Mouse (Mus musculus) hematopoietic stem cell, adult 5-6 weeks (primary cell): ENCODE data around the gene Dnajb6. TPM values are rescaled to one million over a fixed set of nuclear protein-coding genes. Genes with fewer than 3 reads are reported as not detected.
A peak's percentile ranks its signal among the peaks of the same experiment; 100 is the strongest.
"Not testable (repeated sequence)": the region's sequence is repeated elsewhere in the genome, so short reads cannot be mapped to it uniquely, and the experiment has no call there.

ENCODE experiments used
- ATAC-seq, 2 experiments: fragments of 125-278 bp in 1 of 2; replicated peaks in 1 of 2; 2 replicates each; pipeline ENCODE4 v1.8.0; 2016 to 2017; ENCODE audit warnings: inconsistent platforms in 2 of 2, mild to moderate bottlenecking in 2 of 2, moderate number of reproducible peaks in 2 of 2, low read depth in 1 of 2, moderate TSS enrichment in 1 of 2; ENCODE audit not compliant: low FRiP score in 2 of 2, poor library complexity in 2 of 2, severe bottlenecking in 2 of 2, insufficient read depth in 1 of 2, low TSS enrichment in 1 of 2
- total RNA-seq: library from RNA; stranded (forward); fragments of 172-1452, 232-1000 nt; gene quantifications from 2 replicates; pipeline ENCODE4 v1.2.3, GENCODE M21; 2017

Gene Dnajb6
- total RNA-seq, result 170 and 198 TPM in 2 replicates

DNA sequence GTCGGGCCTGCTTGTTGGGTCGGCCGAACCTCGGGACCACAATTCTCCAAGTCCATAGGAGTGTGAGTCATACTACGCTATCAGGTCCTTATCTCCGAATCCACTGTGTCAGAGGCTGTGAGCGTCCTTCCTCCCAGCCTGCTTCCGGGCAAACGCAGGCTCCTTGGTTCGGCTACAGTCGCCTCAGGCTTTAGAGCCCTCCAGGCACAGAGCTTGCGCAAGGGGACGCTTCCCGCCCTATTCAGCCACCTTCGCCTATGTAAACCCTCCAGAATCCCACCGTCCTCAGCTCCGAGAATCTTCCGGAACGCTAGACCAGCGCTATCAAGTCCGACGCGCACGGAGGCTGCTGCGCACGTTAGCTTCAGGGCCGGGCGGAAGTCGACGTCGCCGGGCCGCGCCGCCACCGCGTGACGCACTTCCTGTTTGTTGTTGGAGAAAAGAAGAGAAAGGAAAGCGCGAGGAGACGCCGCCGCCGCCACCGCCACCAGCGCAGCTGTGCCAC is at the start of gene Dnajb6, which contains the start of gene Gm5129:
Dnajb6 (plus strand) TSS at position 132 of the 505 bp plus-strand sequence.
Gm5129 (minus strand) TSS at position 380 of the 505 bp plus-strand sequence.
- ATAC-seq, result peak; percentile 80 to 90

DNA sequence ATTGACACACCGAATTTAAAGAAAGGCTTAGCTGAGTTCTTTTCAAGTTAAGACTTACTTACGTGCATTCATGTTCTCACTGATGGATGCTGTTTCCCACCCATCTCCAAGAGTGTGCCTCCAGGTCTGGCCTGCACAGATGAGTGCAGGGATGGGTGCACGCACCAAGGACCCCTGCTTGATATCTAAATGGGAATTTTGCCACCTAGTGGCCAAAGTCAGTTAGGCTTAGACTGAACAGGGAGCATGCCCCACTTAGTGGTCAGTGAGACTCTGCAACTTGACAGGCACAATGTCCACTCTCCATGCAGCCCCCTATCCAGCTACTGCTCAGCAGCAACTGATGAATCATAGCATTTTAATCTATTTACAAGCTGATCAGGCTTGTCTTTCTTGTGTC is 47.8 kb upstream of the Dnajb6 start:
- ATAC-seq, result peak; percentile 37 to 74; a peak in 2 of 4 replicates

DNA sequence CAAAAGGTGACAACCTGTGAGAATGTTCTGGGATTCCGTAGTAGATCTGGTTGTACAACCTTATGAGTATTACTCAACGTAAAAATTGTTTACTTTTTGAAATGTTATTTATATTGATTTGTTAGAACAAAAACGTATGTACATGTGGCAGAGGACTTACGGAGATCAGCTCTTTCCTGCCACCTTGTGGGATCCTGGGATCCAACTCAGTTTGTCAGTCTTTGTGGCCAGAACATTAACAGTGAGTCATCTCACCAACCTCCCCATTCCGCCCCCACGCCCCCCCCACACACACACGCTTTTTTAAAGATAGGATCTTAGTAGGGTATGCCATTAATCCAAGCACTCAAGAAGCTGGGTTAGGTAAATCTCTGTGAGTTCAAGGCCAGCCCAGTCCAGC is 47.1 kb upstream of the Dnajb6 start:
- no peak for ATAC-seq

DNA sequence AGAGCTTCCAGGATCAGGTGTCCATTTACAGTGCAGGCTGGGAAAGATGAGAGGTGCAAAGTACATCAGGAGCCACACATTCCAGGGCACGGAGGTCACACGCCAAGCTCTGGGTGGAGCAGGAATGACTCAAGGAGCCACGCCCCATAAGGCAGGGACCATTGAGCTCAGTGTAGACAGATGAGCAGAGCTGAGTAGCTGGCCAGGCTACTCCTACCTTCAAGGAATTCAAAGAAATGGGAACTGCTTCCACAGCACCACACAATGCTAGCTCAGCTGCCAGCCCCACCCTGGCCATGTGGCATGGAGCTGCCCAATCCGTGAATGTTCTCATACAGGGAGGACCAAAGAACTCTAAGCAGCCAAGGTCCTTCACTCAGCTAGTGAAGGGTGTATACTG is 37.0 kb upstream of the Dnajb6 start:
- no peak for ATAC-seq

DNA sequence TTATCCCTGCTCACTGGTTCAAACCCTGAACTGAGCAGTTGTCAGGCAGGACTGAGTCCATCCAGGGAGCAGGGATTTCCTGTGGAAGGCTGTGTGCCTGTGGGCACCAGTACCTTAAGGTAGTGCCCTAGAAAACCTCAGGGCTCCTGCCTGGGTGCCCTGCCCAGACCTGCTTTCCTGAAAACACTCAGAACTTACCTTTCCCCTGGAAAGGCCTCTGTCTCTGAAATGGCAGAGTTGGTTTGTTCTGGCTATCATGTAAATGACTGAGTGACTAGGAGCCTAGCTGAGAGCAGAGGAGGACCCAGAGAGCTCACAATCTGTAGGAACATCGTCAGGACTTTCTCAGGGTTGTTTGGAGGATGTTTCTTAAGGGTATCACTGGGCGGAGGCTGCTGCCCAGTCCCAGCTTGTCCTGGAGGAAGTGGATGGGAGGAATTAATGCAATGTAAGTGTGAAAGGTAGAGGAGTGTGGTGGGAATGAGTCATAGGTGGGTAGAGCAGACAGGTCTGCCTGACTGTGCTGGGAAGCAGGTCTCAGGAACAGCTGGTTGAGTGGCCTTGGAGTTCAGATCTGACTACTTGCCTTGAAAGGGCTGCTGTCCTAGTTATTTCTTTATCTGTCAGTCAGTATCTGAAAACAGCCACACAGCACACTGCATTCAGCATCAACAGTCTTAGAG is 35.8 kb upstream of the Dnajb6 start:
- ATAC-seq, result no peak

DNA sequence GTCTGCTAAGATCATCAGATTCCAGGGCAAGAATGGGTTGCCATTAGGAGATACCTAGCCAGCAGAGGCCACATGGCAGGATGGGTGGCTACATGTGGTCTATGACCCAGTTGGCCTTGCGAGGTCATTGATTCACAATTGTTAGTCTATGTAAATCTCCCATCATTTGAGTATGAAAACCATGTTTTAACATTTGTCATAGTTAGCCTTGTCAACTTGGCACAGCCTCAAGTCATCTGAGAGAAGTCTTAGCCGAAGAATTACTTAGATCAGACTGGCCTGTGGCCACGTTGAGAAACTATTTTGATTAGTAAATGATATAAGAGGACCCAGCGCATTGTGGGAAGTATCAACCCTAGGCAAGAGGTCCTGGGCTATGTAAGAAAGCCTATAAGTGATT is 28.2 kb upstream of the Dnajb6 start:
- no peak for ATAC-seq

DNA sequence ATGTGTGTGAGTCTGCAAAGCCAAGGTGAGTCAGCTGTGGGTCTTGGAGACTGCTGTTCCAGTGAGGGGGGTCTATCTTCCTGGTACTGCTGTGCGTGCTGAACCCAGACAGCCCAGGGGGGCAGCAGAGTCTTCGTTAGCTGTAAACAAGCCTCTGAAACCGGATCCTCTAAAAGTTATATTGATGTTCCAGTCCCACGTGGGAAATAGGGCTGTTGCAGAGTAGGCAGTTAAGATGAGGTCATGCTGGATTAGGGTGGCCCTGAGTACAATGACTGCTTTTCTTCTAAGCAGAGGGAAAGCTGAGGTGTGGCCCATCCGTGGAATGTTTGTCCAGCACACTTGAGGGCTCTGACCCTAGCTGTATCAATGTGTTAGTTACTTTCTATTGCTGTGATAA is 27.2 kb upstream of the Dnajb6 start:
- no peak for ATAC-seq

DNA sequence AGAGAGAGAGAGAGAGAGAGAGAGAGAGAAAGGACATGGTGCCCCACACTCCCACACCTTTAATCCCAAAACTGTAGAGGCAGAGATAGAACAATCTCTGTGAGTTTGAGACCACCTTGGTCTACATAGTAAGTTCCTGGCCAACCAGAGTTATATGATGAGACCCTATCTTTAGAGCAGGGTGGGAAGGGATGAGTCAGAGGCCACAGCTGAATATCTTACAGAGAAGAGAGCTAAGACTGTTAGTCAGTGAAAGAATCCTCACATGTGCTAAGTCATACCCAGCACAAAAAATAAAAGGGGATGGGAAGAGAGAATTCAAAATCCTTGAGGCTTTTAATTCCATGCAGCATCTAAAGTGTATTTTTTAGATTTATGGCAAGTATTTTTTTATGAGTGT is 23.9 kb upstream of the Dnajb6 start:
- no peak for ATAC-seq

DNA sequence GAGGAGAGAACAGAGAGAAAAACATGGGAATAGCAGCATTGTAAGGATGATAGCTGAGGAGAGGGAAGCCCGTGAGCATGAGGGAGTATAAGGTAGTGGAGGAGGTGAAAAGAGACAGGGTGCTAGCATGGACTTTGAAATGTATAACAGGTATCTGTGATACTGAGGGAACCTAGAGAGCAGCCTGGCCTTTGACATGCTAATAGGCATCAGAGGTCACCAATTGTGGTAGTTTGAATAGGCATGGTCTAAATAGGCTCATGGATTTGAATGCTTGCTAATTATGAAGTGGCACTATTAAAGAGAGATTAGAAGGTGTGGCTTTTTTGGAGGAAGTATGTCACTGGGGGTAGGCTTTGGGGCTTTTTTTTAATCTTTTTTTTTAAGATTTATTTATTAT is 22.6 kb upstream of the Dnajb6 start:
- ATAC-seq, result no peak

DNA sequence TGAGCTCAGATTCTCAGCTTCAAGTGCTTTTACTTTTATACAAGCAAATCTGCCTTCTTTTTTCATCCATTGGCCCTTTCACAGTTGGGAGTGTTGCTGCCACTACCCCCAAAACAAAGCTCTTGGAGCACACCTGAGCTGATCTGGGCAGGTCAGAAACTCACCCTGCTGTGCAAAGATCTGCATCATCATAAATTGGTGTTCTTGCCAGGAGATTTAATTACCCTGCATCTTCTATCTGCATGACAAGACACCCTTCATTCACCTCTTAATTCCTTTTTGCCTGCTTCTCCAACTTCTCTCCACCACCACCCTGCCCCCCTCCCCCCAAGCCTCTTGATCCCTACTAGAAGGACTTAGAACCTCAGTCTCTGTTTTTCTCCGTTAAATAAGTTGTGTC is 14.3 kb upstream of the Dnajb6 start:
- no peak for ATAC-seq

DNA sequence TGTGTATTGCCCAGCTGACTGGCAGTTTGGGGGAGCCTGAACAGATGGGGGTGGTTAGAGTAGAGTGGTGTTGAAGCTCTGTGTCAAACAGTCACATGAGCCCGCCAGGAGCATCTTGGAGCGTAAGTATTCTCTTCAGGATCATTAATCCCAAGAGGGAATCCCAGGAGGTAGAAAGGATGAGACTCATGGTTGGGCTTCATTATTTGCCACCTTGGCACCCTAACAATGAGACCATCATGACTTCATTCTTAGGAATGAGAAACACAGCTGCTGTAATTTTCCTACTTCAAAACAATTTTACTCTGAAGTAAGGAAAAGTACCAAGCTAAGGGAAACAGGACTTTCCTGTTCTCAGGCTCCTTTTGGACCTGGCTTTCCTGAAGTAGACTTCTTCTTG is 10.1 kb upstream of the Dnajb6 start:
- ATAC-seq, result no peak

DNA sequence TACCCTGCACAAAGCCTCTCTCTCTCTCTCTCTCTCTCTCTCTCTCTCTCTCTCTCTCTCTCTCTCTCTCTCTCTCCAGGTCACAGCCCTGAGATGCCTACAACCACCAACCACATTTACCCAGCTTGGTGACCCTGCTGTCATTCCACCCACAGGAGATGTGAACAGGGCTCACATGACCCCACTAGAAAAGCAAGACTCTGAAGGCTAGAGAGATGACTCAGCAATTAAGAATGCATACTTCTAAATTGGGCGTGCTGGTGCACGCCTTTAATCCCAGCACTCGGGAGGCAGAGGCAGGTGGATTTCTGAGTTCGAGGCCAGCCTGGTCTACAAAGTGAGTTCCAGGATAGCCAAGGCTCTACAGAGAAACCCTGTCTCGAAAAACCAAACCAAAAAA is 9.4 kb upstream of the Dnajb6 start:
- not testable (repeated sequence) for ATAC-seq

DNA sequence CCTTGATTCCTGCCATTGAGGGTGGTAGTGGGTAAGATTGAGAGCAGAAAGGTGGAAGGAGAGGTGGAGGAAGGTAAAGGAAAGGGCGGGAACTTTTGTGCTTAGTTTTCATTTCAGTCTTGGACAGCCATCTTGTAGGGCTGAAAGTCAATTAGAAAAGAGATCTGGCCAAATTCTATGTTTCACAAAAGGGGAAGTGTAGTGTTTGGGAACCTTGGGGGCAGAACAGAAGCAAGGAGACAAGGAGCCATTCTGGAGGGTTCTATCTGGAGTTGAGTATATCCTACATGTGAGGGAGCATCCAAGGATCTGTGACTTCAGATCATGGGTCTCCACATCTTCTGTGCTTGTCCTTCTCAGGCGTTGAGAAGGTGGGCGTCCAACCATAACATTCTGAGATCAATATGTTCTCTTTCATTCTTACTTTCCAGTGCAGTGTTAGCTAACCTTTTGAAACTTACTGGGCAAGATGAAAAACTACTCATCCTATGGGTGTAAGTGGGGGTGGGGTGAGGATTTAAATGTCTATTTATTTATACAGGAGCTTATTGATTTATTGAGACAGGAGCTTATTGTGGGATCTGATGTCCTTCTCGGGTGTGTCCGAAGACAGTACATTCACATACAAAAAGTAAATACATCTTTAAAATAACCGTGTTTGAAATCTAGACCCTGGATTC is 517 bp upstream of the Dnajb6 start:
- no peak for ATAC-seq

DNA sequence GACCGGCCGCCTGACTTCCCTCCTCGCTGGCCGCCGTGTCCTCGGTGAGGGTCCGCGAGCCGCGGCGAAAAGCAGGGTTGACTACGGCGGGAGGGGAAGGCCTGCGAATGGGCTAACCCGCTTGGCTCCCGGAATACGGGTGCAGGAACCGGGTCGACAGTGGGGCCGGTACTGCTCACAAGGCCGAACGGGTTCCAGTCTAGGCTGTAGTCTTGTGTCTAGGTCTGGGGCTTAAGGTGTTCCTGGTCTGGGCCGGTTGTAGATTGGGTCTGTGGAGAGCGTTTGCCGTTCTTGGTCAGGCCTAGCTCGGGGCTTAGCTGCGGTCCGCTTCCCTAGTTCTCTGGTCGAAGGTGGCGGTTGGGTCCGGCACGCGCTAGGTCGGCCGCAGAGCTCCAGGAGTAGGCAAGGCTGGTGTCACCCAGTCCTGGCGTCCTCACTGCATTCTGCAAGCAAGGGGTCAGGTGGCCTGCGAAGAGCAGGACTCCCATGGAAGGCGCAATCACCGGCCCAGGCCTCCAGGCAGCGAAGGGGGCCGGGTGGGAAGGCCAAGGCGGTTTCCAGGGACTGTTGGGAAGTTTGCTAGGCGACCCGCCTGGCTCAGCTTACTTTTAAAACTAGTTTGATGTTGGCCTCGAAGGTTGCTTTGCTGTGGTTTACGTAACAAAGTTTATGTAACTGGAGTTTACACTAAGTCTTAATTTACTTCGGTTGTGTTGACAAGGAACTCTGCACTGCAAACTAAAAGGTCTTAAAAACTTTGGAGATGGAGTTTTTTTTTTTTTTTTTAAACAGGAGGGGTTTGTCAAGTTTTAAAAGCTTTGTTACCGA is 799 bp downstream of the Dnajb6 start:
- peak; percentile 12 to 22; a peak in 2 of 4 replicates for ATAC-seq

DNA sequence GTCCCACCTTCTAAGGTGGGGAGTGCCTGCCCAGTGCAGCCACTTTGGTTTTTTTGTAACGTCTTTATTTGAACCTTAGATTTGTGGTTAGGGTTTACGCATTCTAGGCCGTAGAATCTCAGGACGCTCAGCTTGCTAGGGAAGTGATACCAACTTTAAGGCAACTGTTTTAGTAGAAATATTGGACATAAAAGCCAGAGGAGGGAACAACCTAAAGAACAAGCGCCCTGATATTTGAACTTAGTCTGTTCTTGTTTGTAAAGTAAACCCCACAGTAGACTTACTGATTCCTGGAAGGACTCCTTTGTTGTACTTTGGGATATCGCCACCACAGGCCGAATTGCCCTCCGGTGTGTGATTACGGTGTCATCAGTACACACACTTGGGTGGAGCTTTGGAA is 1.5 kb downstream of the Dnajb6 start:
- ATAC-seq, result no peak

DNA sequence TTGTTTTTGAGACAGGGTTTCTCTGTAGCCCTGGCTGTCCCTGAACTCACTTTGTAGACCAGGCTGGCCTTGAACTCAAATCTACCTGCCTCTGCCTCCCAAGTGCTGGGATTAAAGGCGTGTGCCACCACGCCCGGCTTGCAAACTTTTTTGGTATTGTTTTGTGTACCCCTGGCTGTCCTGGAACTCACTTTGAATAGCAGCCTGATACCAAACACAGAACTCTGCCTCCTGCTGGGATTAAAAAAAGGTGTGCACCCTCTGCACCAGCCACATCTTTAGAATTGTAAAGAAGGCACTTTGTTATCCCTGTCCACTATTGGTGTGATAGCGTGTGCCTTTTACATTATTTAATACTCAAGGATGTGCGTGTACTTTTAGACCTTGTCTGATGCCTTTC is 2.0 kb downstream of the Dnajb6 start:
- ATAC-seq, result no peak

DNA sequence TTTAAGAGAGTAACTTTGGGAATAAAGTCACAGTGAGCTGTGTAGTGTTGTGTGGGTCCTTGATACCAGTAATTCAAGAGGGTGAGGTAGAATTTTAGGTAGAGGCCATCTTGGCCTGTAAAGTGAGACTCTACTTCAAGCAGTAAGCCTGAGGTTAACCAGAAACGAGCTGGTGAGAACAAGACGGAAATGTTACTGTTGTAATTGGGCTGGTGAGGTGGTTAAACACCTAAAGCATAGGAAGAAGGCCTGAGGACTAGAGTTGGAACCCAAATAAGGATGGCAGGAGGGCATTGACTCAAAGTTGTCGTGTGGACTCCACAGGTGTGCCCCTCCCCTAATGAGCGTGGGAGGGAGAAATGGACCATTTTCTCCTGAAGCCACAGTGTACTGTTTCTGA is 2.6 kb downstream of the Dnajb6 start:
- ATAC-seq, result no peak

DNA sequence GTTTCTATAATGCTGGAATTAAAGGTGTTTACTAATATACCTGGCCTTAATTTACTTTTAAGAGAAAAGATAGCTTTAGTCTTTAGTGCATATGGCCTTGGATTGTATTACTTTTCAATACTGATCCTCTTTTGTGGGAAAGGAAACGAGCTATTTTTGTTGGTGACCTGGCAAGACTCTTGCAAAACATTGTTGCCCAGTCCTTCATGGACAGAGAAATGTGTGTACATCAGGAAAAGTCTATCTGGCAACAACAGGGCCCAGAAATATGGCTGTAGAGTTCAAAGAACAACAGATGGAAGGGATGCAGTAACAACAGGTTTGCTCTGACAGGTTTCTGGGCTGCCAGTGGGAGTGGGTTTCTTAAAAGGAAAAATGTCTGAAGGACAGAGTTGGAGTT is 5.2 kb downstream of the Dnajb6 start:
- no peak for ATAC-seq
